Mouse (Mus musculus): ENCODE measurements around the gene Gnat1. TPM values are rescaled to one million over a fixed set of nuclear protein-coding genes. Genes with fewer than 3 reads are reported as not detected.

The Gnat1 gene
- polyA plus RNA-seq, 1 experiment from 2014 or later, result 2.6 TPM

GRCm38 (mm10) chr9:107697811-107698521 is 18.5 kb upstream of the Gnat1 start:
- Histone ChIP-seq H3K9me3 (replicated peaks) (no peaks in the 10 kb centered on the region), H3K4me3 (no peak overlapping the region), H3K9ac (no peak overlapping the region), H3K27me3 (peaks cover 10% of the 10 kb centered on the region), H3K4me1 (peaks cover 87% of the 10 kb centered on the region), H3K36me3 (peaks cover 8% of the 10 kb centered on the region), H3K27ac (peak overlapping the region; percentile 49; the same call in 1 of the 2 replicates), H3K4me2 (replicated peaks) (0 out of 2 replicates have a peak overlapping the region, but pooled peaks have one; percentile 27)
- 13% methylated on average over 14 of the region's 14 CpGs for WGBS
- ATAC-seq (ENCODE audit: low FRiP score), result 0 out of 2 replicates have a peak, but pooled peaks have one; percentile 20

GRCm38 (mm10) chr9:107696845-107697610 is 17.5 kb upstream of the Gnat1 start:
- 24% methylated on average over 9 of the region's 9 CpGs for WGBS
- peaks cover 11% of the 10 kb centered on the region for H3K36me3 ChIP-seq
- no peak overlapping the region for H3K27ac ChIP-seq
- no peak overlapping the region for H3K4me2 ChIP-seq (replicated peaks)
- H3K4me1 ChIP-seq, result peaks cover 82% of the 10 kb centered on the region
- no peak for ATAC-seq (ENCODE audit: low FRiP score)
- no peaks in the 10 kb centered on the region for H3K9me3 ChIP-seq (replicated peaks)
- peaks cover 5% of the 10 kb centered on the region; the same call in 1 of the 2 replicates for H3K27me3 ChIP-seq
- H3K9ac ChIP-seq, result 0 out of 2 replicates have a peak overlapping the region, but pooled peaks have one; percentile 20
- H3K4me3 ChIP-seq, result no peak overlapping the region

- H3K4me1 ChIP-seq, result peaks cover 77% of the 10 kb centered on the region
- peaks cover 7% of the 10 kb centered on the region for H3K27me3 ChIP-seq
- H3K36me3 ChIP-seq, result peaks cover 18% of the 10 kb centered on the region
- no peak for ATAC-seq (ENCODE audit: low FRiP score)
- no peak overlapping the region for H3K4me3 ChIP-seq
- no peaks in the 10 kb centered on the region for H3K9me3 ChIP-seq (replicated peaks)
- no peak overlapping the region for H3K4me2 ChIP-seq (replicated peaks)
- 34% methylated on average over 6 of the region's 6 CpGs for WGBS
- no peak overlapping the region for H3K27ac ChIP-seq
- H3K9ac ChIP-seq, result no peak overlapping the region
Observed at GRCm38 (mm10) chr9:107696106-107696479, 16.6 kb upstream of the Gnat1 start.

GRCm38 (mm10) chr9:107695441-107696105 is 16.1 kb upstream of the Gnat1 start:
- Histone ChIP-seq H3K4me1 (peaks cover 72% of the 10 kb centered on the region), H3K9ac (no peak overlapping the region), H3K9me3 (replicated peaks) (no peaks in the 10 kb centered on the region), H3K36me3 (peaks cover 23% of the 10 kb centered on the region), H3K27ac (no peak overlapping the region), H3K4me2 (replicated peaks) (no peak overlapping the region), H3K27me3 (peaks cover 8% of the 10 kb centered on the region), H3K4me3 (no peak overlapping the region)
- WGBS, result 69% methylated on average over 12 of the region's 12 CpGs
- no peak for ATAC-seq (ENCODE audit: low FRiP score)

GRCm38 (mm10) chr9:107694627-107695026 is 15.1 kb upstream of the Gnat1 start:
- Histone ChIP-seq H3K27me3 (peaks cover 8% of the 10 kb centered on the region), H3K9me3 (replicated peaks) (no peaks in the 10 kb centered on the region), H3K36me3 (peaks cover 31% of the 10 kb centered on the region), H3K4me2 (replicated peaks) (no peak overlapping the region), H3K4me3 (no peak overlapping the region), H3K4me1 (peaks cover 63% of the 10 kb centered on the region), H3K9ac (no peak overlapping the region), H3K27ac (no peak overlapping the region)
- WGBS, result 80% methylated on average over 7 of the region's 7 CpGs
- ATAC-seq (ENCODE audit: low FRiP score), result no peak

GRCm38 (mm10) chr9:107693433-107693987 is 14.0 kb upstream of the Gnat1 start:
- WGBS, result 60% methylated on average over 4 of the region's 4 CpGs
- ATAC-seq (ENCODE audit: low FRiP score), result no peak
- peaks cover 39% of the 10 kb centered on the region for H3K36me3 ChIP-seq
- no peak overlapping the region for H3K4me3 ChIP-seq
- peaks cover 52% of the 10 kb centered on the region for H3K4me1 ChIP-seq
- no peak overlapping the region for H3K4me2 ChIP-seq (replicated peaks)
- no peaks in the 10 kb centered on the region for H3K9me3 ChIP-seq (replicated peaks)
- H3K27ac ChIP-seq, result no peak overlapping the region
- no peak overlapping the region for H3K9ac ChIP-seq
- peaks cover 8% of the 10 kb centered on the region for H3K27me3 ChIP-seq

- peaks cover 44% of the 10 kb centered on the region for H3K4me1 ChIP-seq
- H3K27ac ChIP-seq, result no peak overlapping the region
- ATAC-seq (ENCODE audit: low FRiP score), result no peak
- H3K36me3 ChIP-seq, result peaks cover 46% of the 10 kb centered on the region
- H3K4me3 ChIP-seq, result no peak overlapping the region
- 78% methylated on average over 5 of the region's 5 CpGs for WGBS
- H3K9me3 ChIP-seq (replicated peaks), result no peaks in the 10 kb centered on the region
- no peak overlapping the region for H3K9ac ChIP-seq
- peaks cover 8% of the 10 kb centered on the region for H3K27me3 ChIP-seq
- H3K4me2 ChIP-seq (replicated peaks), result no peak overlapping the region
Observed at GRCm38 (mm10) chr9:107692785-107693184, 13.3 kb upstream of the Gnat1 start.

GRCm38 (mm10) chr9:107690391-107690790 is 10.9 kb upstream of the Gnat1 start:
- no peak overlapping the region for H3K27ac ChIP-seq
- no peak for ATAC-seq (ENCODE audit: low FRiP score)
- H3K9me3 ChIP-seq (replicated peaks), result no peaks in the 10 kb centered on the region

GRCm38 (mm10) chr9:107688939-107689338 is 9.4 kb upstream of the Gnat1 start:
- H3K4me2 ChIP-seq (replicated peaks), result no peak overlapping the region
- peaks cover 7% of the 10 kb centered on the region for H3K27me3 ChIP-seq
- no peak for ATAC-seq (ENCODE audit: low FRiP score)
- no peak overlapping the region for H3K9ac ChIP-seq
- no peak overlapping the region for H3K4me3 ChIP-seq
- peaks cover 12% of the 10 kb centered on the region for H3K4me1 ChIP-seq
- 83% methylated on average over 7 of the region's 7 CpGs for WGBS
- no peaks in the 10 kb centered on the region for H3K9me3 ChIP-seq (replicated peaks)
- H3K27ac ChIP-seq, result no peak overlapping the region
- H3K36me3 ChIP-seq, result peaks cover 77% of the 10 kb centered on the region

More at GRCm38 (mm10) chr9:107690391-107690790, 10.9 kb upstream of the Gnat1 start:
- H3K27me3 ChIP-seq, result peaks cover 7% of the 10 kb centered on the region
- no peak overlapping the region for H3K9ac ChIP-seq
- WGBS, result 88% methylated on average over 8 of the region's 8 CpGs
- H3K4me2 ChIP-seq (replicated peaks), result no peak overlapping the region
- H3K4me1 ChIP-seq, result peaks cover 20% of the 10 kb centered on the region
- H3K36me3 ChIP-seq, result peaks cover 65% of the 10 kb centered on the region
- no peak overlapping the region for H3K4me3 ChIP-seq

GRCm38 (mm10) chr9:107688415-107688814 is 8.9 kb upstream of the Gnat1 start:
- Histone ChIP-seq H3K9ac (no peak overlapping the region), H3K27me3 (peaks cover 7% of the 10 kb centered on the region), H3K36me3 (peaks cover 83% of the 10 kb centered on the region), H3K4me1 (peaks cover 8% of the 10 kb centered on the region; the same call in 1 of the 2 replicates), H3K9me3 (replicated peaks) (no peaks in the 10 kb centered on the region), H3K4me2 (replicated peaks) (no peak overlapping the region), H3K27ac (no peak overlapping the region), H3K4me3 (no peak overlapping the region)
- ATAC-seq (ENCODE audit: low FRiP score), result no peak
- 88% methylated on average over 5 of the region's 5 CpGs for WGBS

GRCm38 (mm10) chr9:107685231-107685981 is 5.9 kb upstream of the Gnat1 start:
- peaks cover 4% of the 10 kb centered on the region; the same call in 1 of the 2 replicates for H3K27me3 ChIP-seq
- no peak for ATAC-seq (ENCODE audit: low FRiP score)
- no peak overlapping the region for H3K9ac ChIP-seq
- H3K9me3 ChIP-seq (replicated peaks), result no peaks in the 10 kb centered on the region
- H3K4me3 ChIP-seq, result no peak overlapping the region
- no peak overlapping the region for H3K4me2 ChIP-seq (replicated peaks)
- no peak overlapping the region for H3K27ac ChIP-seq
- peaks cover 73% of the 10 kb centered on the region for H3K36me3 ChIP-seq
- H3K4me1 ChIP-seq, result no peaks in the 10 kb centered on the region
- 39% methylated on average over 17 of the region's 17 CpGs for WGBS

Data from hindbrain, embryonic 12.5 days (tissue).